Mouse (Mus musculus): ENCODE measurements around the gene Klhdc3.

Gene Klhdc3

GRCm38 (mm10) chr17:46656054-46656453, 24.7 kb downstream of the Klhdc3 start:
- DNase-seq (ENCODE audit: low spot score): no peak

- DNase-seq (ENCODE audit: low spot score): no peak
Observed at GRCm38 (mm10) chr17:46651755-46652547, 28.8 kb downstream of the Klhdc3 start.

- no peak for DNase-seq (ENCODE audit: low spot score)
Observed at GRCm38 (mm10) chr17:46651292-46651691, 29.4 kb downstream of the Klhdc3 start.

GRCm38 (mm10) chr17:46650232-46651031, 30.3 kb downstream of the Klhdc3 start, which contains the start of gene Cul7:
Gene Cul7 (plus strand): TSS chr17:46650337.
- DNase-seq (ENCODE audit: low spot score): peak; percentile 88

GRCm38 (mm10) chr17:46649811-46650210, 30.9 kb downstream of the Klhdc3 start:
- no peak for DNase-seq (ENCODE audit: low spot score)

- no peak for DNase-seq (ENCODE audit: low spot score)
Observed at GRCm38 (mm10) chr17:46648436-46648835, 32.3 kb downstream of the Klhdc3 start.

- no peak for DNase-seq (ENCODE audit: low spot score)
Observed at GRCm38 (mm10) chr17:46647279-46647678, 33.4 kb downstream of the Klhdc3 start.

GRCm38 (mm10) chr17:46646322-46646662, 34.4 kb downstream of the Klhdc3 start:
- DNase-seq (ENCODE audit: low spot score): no peak

- DNase-seq (ENCODE audit: low spot score): peak; percentile 99
Observed at GRCm38 (mm10) chr17:46645561-46646321, 35.0 kb downstream of the Klhdc3 start, which contains the start of the genes Klc4 and Mrpl2. Gene Klc4 (minus strand): TSS chr17:46646022. Gene Mrpl2 (plus strand): TSS chr17:46646229.

GRCm38 (mm10) chr17:46644916-46645475, 35.7 kb downstream of the Klhdc3 start:
- DNase-seq (ENCODE audit: low spot score): no peak

- no peak for DNase-seq (ENCODE audit: low spot score)
Observed at GRCm38 (mm10) chr17:46644152-46644805, 36.4 kb downstream of the Klhdc3 start.

GRCm38 (mm10) chr17:46642060-46642459, 38.7 kb downstream of the Klhdc3 start:
- no peak for DNase-seq (ENCODE audit: low spot score)

GRCm38 (mm10) chr17:46639929-46640328, 40.8 kb downstream of the Klhdc3 start:
- DNase-seq (ENCODE audit: low spot score): no peak

- peak; percentile 81 for DNase-seq (ENCODE audit: low spot score)
Observed at GRCm38 (mm10) chr17:46636831-46637523, 43.7 kb downstream of the Klhdc3 start.

GRCm38 (mm10) chr17:46629685-46630441, 50.9 kb downstream of the Klhdc3 start:
- no peak for DNase-seq (ENCODE audit: low spot score)

GRCm38 (mm10) chr17:46628791-46629684, 51.7 kb downstream of the Klhdc3 start, which contains the start of gene Ptk7:
Gene Ptk7 (minus strand): TSS chr17:46629504.
- no peak for DNase-seq (ENCODE audit: low spot score)

GRCm38 (mm10) chr17:46628471-46628790, 52.3 kb downstream of the Klhdc3 start:
- DNase-seq (ENCODE audit: low spot score): no peak

GRCm38 (mm10) chr17:46627409-46627808, 53.3 kb downstream of the Klhdc3 start:
- DNase-seq (ENCODE audit: low spot score): no peak

- no peak for DNase-seq (ENCODE audit: low spot score)
Observed at GRCm38 (mm10) chr17:46624598-46624997, 56.1 kb downstream of the Klhdc3 start.

All from layer of hippocampus, adult 11-12 months (tissue).